Mouse (Mus musculus): ENCODE data around the gene Trpc2. TPM values are rescaled to one million over a fixed set of nuclear protein-coding genes. Genes with fewer than 3 reads are reported as not detected.

The Trpc2 gene
- polyA plus RNA-seq, 1 experiment: not detected

DNA sequence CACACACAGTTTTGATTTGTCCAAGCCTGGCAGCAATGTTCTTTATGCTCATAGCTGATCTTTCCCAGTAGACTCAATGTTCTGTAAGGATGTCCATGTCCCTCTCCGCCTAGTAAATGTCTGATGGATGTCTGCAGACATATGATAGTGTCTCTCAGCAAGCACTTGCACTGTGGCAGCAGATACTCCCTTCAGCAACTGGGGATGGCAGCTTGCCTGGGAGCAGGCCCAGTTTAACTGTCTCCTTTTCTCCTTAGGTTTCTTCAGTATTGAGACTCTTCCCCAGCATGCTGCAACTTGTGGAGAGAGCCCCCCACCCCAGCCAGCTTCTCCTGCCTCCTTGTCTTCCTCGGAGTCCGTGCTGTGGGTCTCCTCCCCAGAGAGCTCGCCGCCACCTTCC is 1.1 kb upstream of the Trpc2 start:
- Histone ChIP-seq H3K4me3 (ENCODE audit: control insufficient read depth, low read depth, low read length) (no peak overlapping the region), H3K27me3 (ENCODE audit: control insufficient read depth, insufficient read depth, low read length) (no peaks in the 10 kb centered on the region), H3K4me1 (ENCODE audit: control insufficient read depth, insufficient read depth, low read length) (peaks cover 2% of the 10 kb centered on the region; the same call in 1 of the 2 replicates), H3K27ac (ENCODE audit: control insufficient read depth, insufficient read depth, low read depth, low read length) (no peak overlapping the region), H3K36me3 (ENCODE audit: control insufficient read depth, insufficient read depth, low read length) (peaks cover 5% of the 10 kb centered on the region)
- TF ChIP-seq CTCF (IDR thresholded peaks at IDR 0.05; ENCODE audit: control insufficient read depth, insufficient read depth, insufficient replicate concordance, low read depth, low read length) (no peak), POLR2A (IDR thresholded peaks at IDR 0.05; ENCODE audit: control insufficient read depth, low read depth, low read length) (no peak)

GRCm38 (mm10) chr7:102084041-102084696 is 1.3 kb downstream of the Trpc2 start:
- Histone ChIP-seq H3K36me3 (ENCODE audit: control insufficient read depth, insufficient read depth, low read length) (peaks cover 5% of the 10 kb centered on the region), H3K27ac (ENCODE audit: control insufficient read depth, insufficient read depth, low read depth, low read length) (no peak overlapping the region), H3K4me3 (ENCODE audit: control insufficient read depth, low read depth, low read length) (no peak overlapping the region), H3K4me1 (ENCODE audit: control insufficient read depth, insufficient read depth, low read length) (peaks cover 2% of the 10 kb centered on the region; the same call in 1 of the 2 replicates), H3K27me3 (ENCODE audit: control insufficient read depth, insufficient read depth, low read length) (no peaks in the 10 kb centered on the region)
- TF ChIP-seq CTCF (IDR thresholded peaks at IDR 0.05; ENCODE audit: control insufficient read depth, insufficient read depth, insufficient replicate concordance, low read depth, low read length) (no peak), POLR2A (IDR thresholded peaks at IDR 0.05; ENCODE audit: control insufficient read depth, low read depth, low read length) (no peak)

- no peak for TF ChIP-seq CTCF (IDR thresholded peaks at IDR 0.05; ENCODE audit: control insufficient read depth, insufficient read depth, insufficient replicate concordance, low read depth, low read length)
- no peak for TF ChIP-seq POLR2A (IDR thresholded peaks at IDR 0.05; ENCODE audit: control insufficient read depth, low read depth, low read length)
- H3K36me3 ChIP-seq (ENCODE audit: control insufficient read depth, insufficient read depth, low read length): no peaks in the 10 kb centered on the region
- H3K4me3 ChIP-seq (ENCODE audit: control insufficient read depth, low read depth, low read length): no peak overlapping the region
- peaks cover 2% of the 10 kb centered on the region; the same call in 1 of the 2 replicates for H3K4me1 ChIP-seq (ENCODE audit: control insufficient read depth, insufficient read depth, low read length)
- H3K27me3 ChIP-seq (ENCODE audit: control insufficient read depth, insufficient read depth, low read length): no peaks in the 10 kb centered on the region
- H3K27ac ChIP-seq (ENCODE audit: control insufficient read depth, insufficient read depth, low read depth, low read length): no peak overlapping the region
Observed at GRCm38 (mm10) chr7:102087336-102087735, 4.4 kb downstream of the Trpc2 start.

- no peak overlapping the region; the same call in 1 of the 2 replicates for H3K27ac ChIP-seq (ENCODE audit: control insufficient read depth, insufficient read depth, low read depth, low read length)
- H3K36me3 ChIP-seq (ENCODE audit: control insufficient read depth, insufficient read depth, low read length): no peaks in the 10 kb centered on the region
- H3K4me3 ChIP-seq (ENCODE audit: control insufficient read depth, low read depth, low read length): peak overlapping the region; percentile 83
- no peaks in the 10 kb centered on the region for H3K27me3 ChIP-seq (ENCODE audit: control insufficient read depth, insufficient read depth, low read length)
- H3K4me1 ChIP-seq (ENCODE audit: control insufficient read depth, insufficient read depth, low read length): peaks cover 21% of the 10 kb centered on the region
- TF ChIP-seq CTCF (IDR thresholded peaks at IDR 0.05; ENCODE audit: control insufficient read depth, insufficient read depth, insufficient replicate concordance, low read depth, low read length) (no peak), POLR2A (IDR thresholded peaks at IDR 0.05; ENCODE audit: control insufficient read depth, low read depth, low read length) (no peak)
Observed at GRCm38 (mm10) chr7:102099760-102100661, 17.1 kb downstream of the Trpc2 start.

DNA sequence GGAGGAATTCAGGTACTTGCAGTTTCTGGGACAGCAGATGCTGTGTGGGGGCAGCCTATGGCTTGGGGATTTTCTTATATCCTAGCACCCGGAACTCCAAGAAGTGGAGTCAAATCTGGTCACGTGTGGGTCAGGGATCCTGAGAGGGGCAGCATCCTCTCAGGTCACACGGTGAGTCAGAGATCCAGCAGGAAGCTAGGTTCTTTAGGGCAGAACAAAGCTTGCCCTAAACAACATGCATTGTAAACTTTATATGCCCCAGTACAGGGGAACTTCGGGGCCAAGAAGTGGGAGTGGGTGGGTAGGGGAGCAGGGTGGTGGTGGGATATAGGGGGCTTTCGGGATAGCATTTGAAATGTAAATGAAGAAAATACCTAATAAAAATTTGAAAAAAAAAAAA is 18.0 kb downstream of the Trpc2 start:
- Histone ChIP-seq H3K36me3 (ENCODE audit: control insufficient read depth, insufficient read depth, low read length) (no peaks in the 10 kb centered on the region), H3K4me1 (ENCODE audit: control insufficient read depth, insufficient read depth, low read length) (peaks cover 21% of the 10 kb centered on the region), H3K4me3 (ENCODE audit: control insufficient read depth, low read depth, low read length) (no peak overlapping the region), H3K27me3 (ENCODE audit: control insufficient read depth, insufficient read depth, low read length) (no peaks in the 10 kb centered on the region), H3K27ac (ENCODE audit: control insufficient read depth, insufficient read depth, low read depth, low read length) (no peak overlapping the region)
- no peak for TF ChIP-seq POLR2A (IDR thresholded peaks at IDR 0.05; ENCODE audit: control insufficient read depth, low read depth, low read length)
- TF ChIP-seq CTCF (IDR thresholded peaks at IDR 0.05; ENCODE audit: control insufficient read depth, insufficient read depth, insufficient replicate concordance, low read depth, low read length): no peak

- Histone ChIP-seq H3K4me3 (ENCODE audit: control insufficient read depth, low read depth, low read length) (no peak within 1 kb of the TSS), H3K27me3 (ENCODE audit: control insufficient read depth, insufficient read depth, low read length) (no peaks in the 10 kb centered on the region), H3K4me1 (ENCODE audit: control insufficient read depth, insufficient read depth, low read length) (peaks cover 22% of the 10 kb centered on the region), H3K36me3 (ENCODE audit: control insufficient read depth, insufficient read depth, low read length) (no peaks in the 10 kb centered on the region), H3K27ac (ENCODE audit: control insufficient read depth, insufficient read depth, low read depth, low read length) (no peak within 1 kb of the TSS)
- TF ChIP-seq CTCF (IDR thresholded peaks at IDR 0.05; ENCODE audit: control insufficient read depth, insufficient read depth, insufficient replicate concordance, low read depth, low read length): no peak
- no peak for TF ChIP-seq POLR2A (IDR thresholded peaks at IDR 0.05; ENCODE audit: control insufficient read depth, low read depth, low read length)
Observed at GRCm38 (mm10) chr7:102101487-102101886, 18.6 kb downstream of the Trpc2 start, which contains the start of gene Art1. Gene Art1 (plus strand): TSS chr7:102101743.

- Histone ChIP-seq H3K27ac (ENCODE audit: control insufficient read depth, insufficient read depth, low read depth, low read length) (no peak overlapping the region), H3K27me3 (ENCODE audit: control insufficient read depth, insufficient read depth, low read length) (no peaks in the 10 kb centered on the region), H3K4me3 (ENCODE audit: control insufficient read depth, low read depth, low read length) (no peak overlapping the region), H3K4me1 (ENCODE audit: control insufficient read depth, insufficient read depth, low read length) (peaks cover 29% of the 10 kb centered on the region), H3K36me3 (ENCODE audit: control insufficient read depth, insufficient read depth, low read length) (no peaks in the 10 kb centered on the region)
- no peak for TF ChIP-seq CTCF (IDR thresholded peaks at IDR 0.05; ENCODE audit: control insufficient read depth, insufficient read depth, insufficient replicate concordance, low read depth, low read length)
- TF ChIP-seq POLR2A (IDR thresholded peaks at IDR 0.05; ENCODE audit: control insufficient read depth, low read depth, low read length): no peak
Observed at GRCm38 (mm10) chr7:102102241-102102640, 19.3 kb downstream of the Trpc2 start.

Measured in testis, adult 2 months (tissue).